8 mouse cellular contexts compared by ENCODE assay signal in the genomic region with DNA sequence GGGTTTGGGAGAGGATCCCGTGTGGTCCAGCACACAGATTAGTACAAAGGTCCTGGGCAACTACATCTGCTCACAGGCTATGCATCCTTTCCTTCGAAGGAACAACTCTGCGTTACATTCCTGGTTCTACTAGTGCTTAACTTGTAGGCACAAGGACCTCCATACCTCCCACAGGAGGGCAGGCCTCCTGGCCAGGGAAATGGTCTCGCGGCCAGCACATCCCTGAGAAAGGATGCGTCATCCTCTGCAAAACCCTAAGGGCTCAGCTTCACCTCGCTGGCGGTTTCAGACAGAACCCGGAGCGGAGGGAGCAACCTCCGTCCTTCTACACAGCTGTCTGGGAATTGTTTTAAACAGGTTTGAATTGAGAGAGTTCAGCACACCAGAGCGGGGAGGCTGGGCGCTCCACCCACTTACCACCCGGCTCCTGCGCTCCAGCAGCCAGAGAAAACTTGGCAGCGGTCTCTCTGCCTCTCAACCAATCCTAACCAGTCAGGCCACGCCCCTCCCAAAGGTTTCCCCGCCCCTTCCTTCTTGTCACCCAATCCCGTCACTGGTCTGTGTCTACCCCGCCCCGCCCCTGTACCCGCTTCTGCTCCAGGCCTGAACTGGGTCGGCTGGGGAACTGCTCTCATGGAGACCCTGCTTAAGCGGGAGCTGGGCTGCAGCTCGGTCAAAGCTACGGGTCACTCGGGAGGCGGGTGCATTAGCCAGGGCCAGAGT. TPM values are rescaled to one million over a fixed set of nuclear protein-coding genes. Genes with fewer than 3 reads are reported as not detected.
DNase-seq lines count a peak whose midpoint lies in the region; ATAC-seq lines count a peak whose summit lies in the region.

A gene (plus strand): TSS at position 572 of the 723 bp plus-strand sequence.

- H3K27me3 ChIP-seq in heart, embryonic 13.5 days (replicated peaks), result no peaks in the 10 kb centered on the region
- no peaks in the 10 kb centered on the region for H3K27me3 ChIP-seq in liver, embryonic 12.5 days (replicated peaks)
- H3K27me3 ChIP-seq in stomach, embryonic 15.5 days (replicated peaks), result no peaks in the 10 kb centered on the region

- H3K4me1 ChIP-seq in brown adipose tissue, adult 24 weeks (ENCODE audit: control insufficient read depth, insufficient read depth, insufficient read length, low read length), result peaks cover 3% of the 10 kb centered on the region; the same call in 1 of the 2 replicates
- H3K4me1 ChIP-seq in heart, embryonic 13.5 days, result peaks cover 11% of the 10 kb centered on the region
- H3K4me1 ChIP-seq in liver, embryonic 12.5 days, result peaks cover 48% of the 10 kb centered on the region
- H3K4me1 ChIP-seq in stomach, embryonic 15.5 days, result no peaks in the 10 kb centered on the region

- no peaks in the 10 kb centered on the region for H3K9me3 ChIP-seq in heart, embryonic 13.5 days
- no peaks in the 10 kb centered on the region for H3K9me3 ChIP-seq in liver, embryonic 12.5 days (replicated peaks)
- no peaks in the 10 kb centered on the region for H3K9me3 ChIP-seq in stomach, embryonic 15.5 days

- WGBS in heart, embryonic 13.5 days, result 1% methylated on average over 28 of the region's 28 CpGs
- WGBS in liver, embryonic 12.5 days (ENCODE audit: insufficient replicate concordance), result 2% methylated on average over 28 of the region's 28 CpGs
- WGBS in stomach, embryonic 15.5 days, result 1% methylated on average over 28 of the region's 28 CpGs

- H3K4me2 ChIP-seq in heart, embryonic 13.5 days, result peak within 1 kb of the TSS; percentile 86
- H3K4me2 ChIP-seq in liver, embryonic 12.5 days, result peak within 1 kb of the TSS; percentile 89
- H3K4me2 ChIP-seq in stomach, embryonic 15.5 days, result peak within 1 kb of the TSS; percentile 81

- peak; percentile 98 for DNase-seq in CD4-positive, CD25-positive, alpha-beta regulatory T cell, adult 2 months (ENCODE audit: low read depth, low spot score)
- DNase-seq in fat pad, adult 2 months (ENCODE audit: extremely low read depth, low read depth, low spot score), result peak; percentile 88
- peak; percentile 100 for DNase-seq in kidney, postnatal 10 days
- peak; percentile 96 to 97 for DNase-seq in natural killer cell, adult 2 months (ENCODE audit: low spot score in 2 of 2)

- H3K36me3 ChIP-seq in heart, embryonic 13.5 days, result peaks cover 3% of the 10 kb centered on the region; the same call in 1 of the 2 replicates
- peaks cover 21% of the 10 kb centered on the region for H3K36me3 ChIP-seq in liver, embryonic 12.5 days
- no peaks in the 10 kb centered on the region for H3K36me3 ChIP-seq in stomach, embryonic 15.5 days

- ATAC-seq in heart, embryonic 13.5 days (ENCODE audit: extremely low read depth, insufficient number of reproducible peaks, low FRiP score, low TSS enrichment), result peak; percentile 100
- ATAC-seq in liver, embryonic 12.5 days, result peak; percentile 98
- peak; percentile 99 for ATAC-seq in stomach, embryonic 15.5 days (ENCODE audit: insufficient read depth, low FRiP score, low read depth)

- H3K9ac ChIP-seq in heart, embryonic 13.5 days, result peak within 1 kb of the TSS; percentile 89
- peak within 1 kb of the TSS; percentile 94 for H3K9ac ChIP-seq in liver, embryonic 12.5 days
- H3K9ac ChIP-seq in stomach, embryonic 15.5 days, result peak within 1 kb of the TSS; percentile 55

- H3K27ac ChIP-seq in brown adipose tissue, adult 24 weeks (replicated peaks; ENCODE audit: low read depth, low read length), result peak within 1 kb of the TSS; percentile 44; the same call in 1 of the 2 replicates
- peak within 1 kb of the TSS; percentile 66 for H3K27ac ChIP-seq in heart, embryonic 13.5 days (replicated peaks)
- peak within 1 kb of the TSS; percentile 94 for H3K27ac ChIP-seq in liver, embryonic 12.5 days
- H3K27ac ChIP-seq in stomach, embryonic 15.5 days, result peak within 1 kb of the TSS; percentile 79

- H3K4me3 ChIP-seq in brown adipose tissue, adult 24 weeks (ENCODE audit: insufficient read depth, low read depth, low read length), result peak within 1 kb of the TSS; percentile 93
- H3K4me3 ChIP-seq in heart, embryonic 13.5 days, result peak within 1 kb of the TSS; percentile 83
- H3K4me3 ChIP-seq in liver, embryonic 12.5 days, result peak within 1 kb of the TSS; percentile 91
- peak within 1 kb of the TSS; percentile 79 for H3K4me3 ChIP-seq in stomach, embryonic 15.5 days (replicated peaks)

RNA-seq across cellular contexts. Expression of the gene that starts here (rescaled TPM):
- 24.6 TPM in 2 replicates for polyA plus RNA-seq in brown adipose tissue, adult 24 weeks (2012; ENCODE audit: insufficient read depth, insufficient read length, missing spikeins)
- 4.6 and 5.5 TPM in 2 replicates for polyA plus RNA-seq in heart, embryonic 13.5 days (2015; fragmentation: Nextera tagmentation; extraction: Ambion mirVana)
- polyA plus RNA-seq in liver, embryonic 12.5 days (2016; fragmentation: Nextera tagmentation; extraction: Ambion mirVana), result 20.5 and 21.6 TPM in 2 replicates
- polyA plus RNA-seq in stomach, embryonic 15.5 days (2015; fragmentation: Nextera tagmentation; extraction: Ambion mirVana), result 7.8 and 9.9 TPM in 2 replicates

Comparison
In these comparisons a context has a peak if more than half of its experiments do, and no peak if none do; other contexts are left out.
1. Peak in every context shown above with its lines: DNase-seq, ATAC-seq, H3K4me3 ChIP-seq and H3K27ac ChIP-seq.
2. H3K27ac ChIP-seq: peak in every context shown above with its lines; median percentile 94 in liver, embryonic 12.5 days; 79 in stomach, embryonic 15.5 days; 66 in heart, embryonic 13.5 days; 44 in brown adipose tissue, adult 24 weeks.